Mouse (Mus musculus): ENCODE measurements around the gene Pgrmc1. TPM values are rescaled to one million over a fixed set of nuclear protein-coding genes. Genes with fewer than 3 reads are reported as not detected.
A peak's percentile ranks its signal among the peaks of the same experiment; 100 is the strongest.
"Not testable (repeated sequence)": the region's sequence is repeated elsewhere in the genome, so short reads cannot be mapped to it uniquely, and the experiment has no call there.

The Pgrmc1 gene
- polyA plus RNA-seq, 1 experiment from 2014 or later = 337 TPM

DNA sequence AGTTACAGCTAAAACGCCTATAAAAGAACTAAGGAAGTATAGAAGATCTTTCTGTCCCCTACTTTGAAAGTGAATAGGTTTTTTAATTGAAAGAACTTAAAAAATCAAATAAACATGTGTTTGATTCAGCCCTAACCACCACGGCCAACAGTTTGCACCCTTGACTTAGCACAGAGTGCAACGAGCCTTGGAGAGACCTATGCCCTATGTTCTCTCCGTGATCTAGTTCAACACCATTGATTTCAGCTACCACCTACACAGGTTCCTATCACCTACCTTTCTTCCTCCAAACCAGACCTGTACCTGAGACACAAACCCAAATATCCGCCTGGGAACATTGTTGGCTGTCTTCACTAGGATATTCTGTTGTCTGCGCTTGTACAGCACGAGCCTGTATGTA is 7.7 kb upstream of the Pgrmc1 start:
- Histone ChIP-seq H3K4me1 (peaks cover 9% of the 10 kb centered on the region), H3K4me3 (no peak overlapping the region), H3K27ac (replicated peaks) (no peak overlapping the region), H3K36me3 (replicated peaks) (no peaks in the 10 kb centered on the region), H3K27me3 (replicated peaks; ENCODE audit: low read depth, poor library complexity, severe bottlenecking) (no peaks in the 10 kb centered on the region), H3K9me3 (no peaks in the 10 kb centered on the region)
- 85% methylated on average over 7 of the region's 7 CpGs for WGBS
- no peak for DNase-seq (ENCODE audit: low spot score)

DNA sequence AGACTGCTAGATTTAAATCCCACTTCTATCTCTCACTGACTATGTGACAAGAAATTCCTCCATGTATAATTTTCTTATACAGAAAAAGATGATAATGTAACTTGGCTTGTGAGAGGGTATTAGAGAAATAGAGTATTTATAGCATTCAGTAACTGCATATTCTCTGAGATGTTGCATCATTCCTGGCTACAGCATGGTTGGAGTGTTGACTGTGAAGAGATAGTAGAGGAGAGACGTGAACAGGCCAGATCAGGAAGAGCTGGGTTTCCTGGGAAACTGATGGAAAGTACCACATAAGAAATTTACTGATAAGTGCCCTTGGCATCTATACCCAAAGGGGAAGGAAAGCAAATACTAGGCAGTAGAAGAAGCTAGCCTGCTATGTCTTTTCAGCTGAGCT is 6.9 kb upstream of the Pgrmc1 start:
- DNase-seq (ENCODE audit: low spot score) = no peak
- Histone ChIP-seq H3K27me3 (replicated peaks; ENCODE audit: low read depth, poor library complexity, severe bottlenecking) (no peaks in the 10 kb centered on the region), H3K9me3 (no peaks in the 10 kb centered on the region), H3K4me1 (peaks cover 9% of the 10 kb centered on the region), H3K36me3 (replicated peaks) (no peaks in the 10 kb centered on the region), H3K27ac (replicated peaks) (no peak overlapping the region), H3K4me3 (no peak overlapping the region)
- WGBS = 87% methylated on average over 1 of the region's 1 CpGs

DNA sequence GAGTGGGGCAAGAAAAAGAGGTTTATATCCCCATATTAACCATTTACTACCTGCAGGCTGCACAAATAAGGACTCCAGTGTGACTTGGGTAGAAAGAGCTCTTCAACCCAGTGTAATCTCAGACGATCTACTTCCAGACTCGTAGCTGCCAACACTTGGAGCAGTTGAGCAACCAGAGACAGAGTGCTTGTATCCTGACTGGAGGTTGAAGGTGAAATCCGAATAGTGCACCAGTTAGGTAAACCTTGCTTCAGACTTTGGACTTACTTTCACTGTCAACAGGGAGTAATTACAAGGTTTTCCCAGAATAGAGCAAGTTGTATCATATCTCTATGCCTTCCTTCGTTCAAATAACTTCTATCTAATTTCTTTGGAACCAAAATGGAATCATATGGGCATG is 6.5 kb upstream of the Pgrmc1 start:
- H3K27me3 ChIP-seq (replicated peaks; ENCODE audit: low read depth, poor library complexity, severe bottlenecking) = no peaks in the 10 kb centered on the region
- H3K36me3 ChIP-seq (replicated peaks) = no peaks in the 10 kb centered on the region
- DNase-seq (ENCODE audit: low spot score) = no peak
- WGBS = 79% methylated on average over 4 of the region's 4 CpGs
- H3K4me1 ChIP-seq = peaks cover 9% of the 10 kb centered on the region
- H3K27ac ChIP-seq (replicated peaks) = no peak overlapping the region
- no peak overlapping the region for H3K4me3 ChIP-seq
- no peaks in the 10 kb centered on the region for H3K9me3 ChIP-seq

DNA sequence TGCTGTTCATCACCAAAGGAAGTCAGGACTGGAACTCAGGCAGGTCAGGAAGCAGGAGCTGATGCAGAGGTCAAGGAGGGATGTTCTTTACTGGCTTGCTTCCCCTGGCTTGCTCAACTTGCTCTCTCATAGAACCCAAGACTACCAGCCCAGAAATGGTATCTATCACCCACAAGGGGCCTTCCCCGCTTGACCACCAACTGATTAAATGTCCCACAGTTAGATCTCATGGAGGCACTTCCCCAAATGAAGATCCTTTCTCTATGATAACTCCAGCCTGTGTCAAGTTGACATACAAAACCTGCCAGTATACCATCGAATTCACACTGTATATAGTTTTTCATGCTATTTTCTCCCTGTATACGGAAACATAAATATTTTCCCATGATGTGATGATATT is 2.8 kb upstream of the Pgrmc1 start:
- DNase-seq (ENCODE audit: low spot score) = no peak
- no peaks in the 10 kb centered on the region for H3K27me3 ChIP-seq (replicated peaks; ENCODE audit: low read depth, poor library complexity, severe bottlenecking)
- WGBS = 88% methylated on average over 3 of the region's 3 CpGs
- H3K4me1 ChIP-seq = peaks cover 3% of the 10 kb centered on the region; the same call in 1 of the 2 replicates
- peaks cover 6% of the 10 kb centered on the region; the same call in 1 of the 2 replicates for H3K9me3 ChIP-seq
- peaks cover 3% of the 10 kb centered on the region; the same call in 1 of the 2 replicates for H3K36me3 ChIP-seq (replicated peaks)
- H3K4me3 ChIP-seq = no peak overlapping the region
- no peak overlapping the region for H3K27ac ChIP-seq (replicated peaks)

DNA sequence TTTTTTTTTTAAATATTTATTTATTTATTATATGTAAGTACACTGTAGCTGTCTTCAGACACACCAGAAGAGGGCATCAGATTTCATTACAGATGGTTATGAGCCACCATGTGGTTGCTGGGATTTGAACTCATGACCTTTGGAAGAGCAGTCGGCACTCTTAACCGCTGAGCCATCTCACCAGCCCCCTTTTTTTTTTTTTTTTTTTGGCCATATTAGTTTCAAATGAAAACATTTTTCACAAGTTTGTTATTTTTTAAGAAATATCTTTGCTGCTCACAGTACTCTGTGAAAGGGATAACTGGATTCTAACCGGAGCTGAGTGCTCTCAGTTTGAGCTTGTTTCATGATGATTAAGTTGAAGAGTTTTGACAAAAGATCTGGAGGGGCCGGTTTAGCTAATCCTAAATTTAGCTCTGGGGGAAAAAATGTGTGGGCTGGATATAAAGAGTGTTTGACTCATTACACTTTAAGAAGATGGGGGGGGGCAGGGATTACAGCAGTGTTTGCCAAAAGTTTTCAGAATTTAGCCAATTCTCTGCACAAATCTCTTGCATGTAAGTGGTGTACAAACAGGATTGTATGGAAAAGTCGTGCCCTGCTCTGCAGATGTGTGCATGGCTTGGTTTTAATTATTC is 1.4 kb upstream of the Pgrmc1 start:
- not testable (repeated sequence) for H3K36me3 ChIP-seq (replicated peaks); H3K4me1 ChIP-seq; H3K27ac ChIP-seq (replicated peaks); H3K9me3 ChIP-seq; DNase-seq (ENCODE audit: low spot score); H3K27me3 ChIP-seq (replicated peaks; ENCODE audit: low read depth, poor library complexity, severe bottlenecking); H3K4me3 ChIP-seq
- WGBS = 64% methylated on average over 5 of the region's 5 CpGs

DNA sequence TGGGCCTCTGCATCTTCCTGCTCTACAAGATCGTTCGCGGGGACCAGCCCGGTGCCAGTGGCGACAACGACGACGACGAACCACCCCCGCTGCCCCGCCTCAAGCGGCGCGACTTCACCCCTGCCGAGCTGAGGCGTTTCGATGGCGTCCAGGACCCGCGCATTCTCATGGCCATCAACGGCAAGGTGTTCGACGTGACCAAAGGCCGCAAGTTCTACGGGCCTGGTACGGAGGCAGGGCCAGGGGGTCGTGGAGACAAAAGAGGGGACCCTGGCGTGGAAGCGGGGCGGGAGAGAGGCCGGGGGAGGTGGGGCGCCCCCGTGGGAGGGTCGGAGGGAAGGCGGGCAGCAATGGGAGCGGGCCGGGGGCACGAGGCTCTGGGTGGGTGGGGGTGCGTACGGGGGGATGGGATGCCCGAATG is 394 bp downstream of the Pgrmc1 start:
- H3K27me3 ChIP-seq (replicated peaks; ENCODE audit: low read depth, poor library complexity, severe bottlenecking) = no peaks in the 10 kb centered on the region
- H3K4me1 ChIP-seq = peaks cover 3% of the 10 kb centered on the region; the same call in 1 of the 2 replicates
- WGBS = 27% methylated on average over 41 of the region's 41 CpGs
- H3K4me3 ChIP-seq = peak overlapping the region; percentile 76
- H3K36me3 ChIP-seq (replicated peaks) = peaks cover 21% of the 10 kb centered on the region
- H3K9me3 ChIP-seq = peaks cover 6% of the 10 kb centered on the region; the same call in 1 of the 2 replicates
- no peak for DNase-seq (ENCODE audit: low spot score)
- H3K27ac ChIP-seq (replicated peaks) = peak overlapping the region; percentile 95

DNA sequence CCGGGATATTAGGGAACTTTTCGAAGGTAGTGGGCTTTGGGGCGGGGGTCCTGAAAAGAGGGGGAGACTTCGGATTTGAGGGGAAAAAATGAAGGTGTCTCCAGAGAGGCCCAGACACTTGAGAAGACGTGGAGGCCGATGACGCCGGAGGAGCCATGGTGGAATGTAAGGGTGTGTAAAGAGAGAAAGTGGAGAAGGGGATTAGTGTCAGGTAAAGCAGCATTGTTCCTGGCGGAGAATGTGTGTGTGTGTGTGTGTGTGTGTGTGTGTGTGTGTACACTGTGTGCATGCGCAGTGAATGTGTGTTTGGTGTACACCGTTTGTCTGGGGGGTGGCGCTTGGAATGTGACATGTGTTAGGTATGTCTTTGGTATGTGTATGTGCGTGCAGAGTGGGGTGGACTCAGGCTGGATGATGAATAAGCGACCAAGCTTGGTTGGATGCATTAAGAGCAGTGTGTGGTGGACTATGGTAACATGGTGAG is 897 bp downstream of the Pgrmc1 start:
- Histone ChIP-seq H3K9me3 (peaks cover 6% of the 10 kb centered on the region; the same call in 1 of the 2 replicates), H3K27me3 (replicated peaks; ENCODE audit: low read depth, poor library complexity, severe bottlenecking) (no peaks in the 10 kb centered on the region), H3K4me1 (peaks cover 3% of the 10 kb centered on the region; the same call in 1 of the 2 replicates), H3K4me3 (peak overlapping the region; percentile 76), H3K36me3 (replicated peaks) (peaks cover 26% of the 10 kb centered on the region), H3K27ac (replicated peaks) (peak overlapping the region; percentile 95)
- DNase-seq (ENCODE audit: low spot score) = peak; percentile 53
- WGBS = 21% methylated on average over 14 of the region's 14 CpGs

DNA sequence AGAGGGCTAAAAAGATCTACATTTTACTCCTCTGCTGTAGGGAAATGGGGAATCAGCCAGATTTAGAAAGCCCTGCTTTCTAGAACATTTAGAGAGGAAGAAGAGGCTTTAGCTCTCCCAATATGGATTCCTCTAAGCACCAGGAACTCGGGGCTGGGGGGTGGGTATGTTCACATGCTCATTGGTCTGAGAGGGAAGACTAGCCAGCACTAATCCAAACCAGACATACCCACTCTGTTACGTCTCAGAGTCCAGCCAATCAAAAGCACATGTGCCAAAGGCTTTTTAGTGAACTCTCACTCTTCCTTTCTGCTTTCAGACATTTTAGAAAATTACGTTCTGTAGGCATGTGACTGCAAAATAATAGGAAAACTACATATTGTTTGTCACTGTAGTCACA is 1.6 kb downstream of the Pgrmc1 start:
- H3K27ac ChIP-seq (replicated peaks) = peak overlapping the region; percentile 95
- peaks cover 34% of the 10 kb centered on the region for H3K36me3 ChIP-seq (replicated peaks)
- no peaks in the 10 kb centered on the region for H3K27me3 ChIP-seq (replicated peaks; ENCODE audit: low read depth, poor library complexity, severe bottlenecking)
- H3K4me3 ChIP-seq = peak overlapping the region; percentile 76
- peaks cover 3% of the 10 kb centered on the region; the same call in 1 of the 2 replicates for H3K4me1 ChIP-seq
- DNase-seq (ENCODE audit: low spot score) = peak; percentile 64
- 37% methylated on average over 3 of the region's 3 CpGs for WGBS
- peaks cover 6% of the 10 kb centered on the region; the same call in 1 of the 2 replicates for H3K9me3 ChIP-seq

DNA sequence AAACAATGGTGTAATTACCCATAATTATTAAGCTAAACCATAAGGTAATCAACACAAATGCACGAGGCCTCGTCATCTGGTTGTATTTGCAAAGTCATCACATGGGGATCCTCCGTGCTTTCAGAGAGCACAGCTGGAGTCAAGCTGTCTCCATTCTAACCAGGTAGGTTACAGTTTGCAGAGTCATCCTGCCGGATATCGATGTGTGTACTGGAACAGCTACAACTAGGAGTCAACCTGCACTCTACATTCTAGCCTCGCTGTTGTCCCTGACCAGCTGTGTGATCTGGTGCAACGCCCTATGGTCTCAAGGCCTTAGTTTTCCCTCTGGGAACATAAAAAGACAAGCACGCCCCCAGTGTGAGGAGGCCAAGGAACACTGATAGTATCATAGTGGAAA is 2.1 kb downstream of the Pgrmc1 start:
- no peak for DNase-seq (ENCODE audit: low spot score)
- Histone ChIP-seq H3K27ac (replicated peaks) (no peak overlapping the region), H3K9me3 (peaks cover 6% of the 10 kb centered on the region; the same call in 1 of the 2 replicates), H3K4me1 (peaks cover 3% of the 10 kb centered on the region; the same call in 1 of the 2 replicates), H3K36me3 (replicated peaks) (peaks cover 38% of the 10 kb centered on the region), H3K27me3 (replicated peaks; ENCODE audit: low read depth, poor library complexity, severe bottlenecking) (no peaks in the 10 kb centered on the region), H3K4me3 (peak overlapping the region; percentile 76)
- WGBS = 70% methylated on average over 8 of the region's 8 CpGs

DNA sequence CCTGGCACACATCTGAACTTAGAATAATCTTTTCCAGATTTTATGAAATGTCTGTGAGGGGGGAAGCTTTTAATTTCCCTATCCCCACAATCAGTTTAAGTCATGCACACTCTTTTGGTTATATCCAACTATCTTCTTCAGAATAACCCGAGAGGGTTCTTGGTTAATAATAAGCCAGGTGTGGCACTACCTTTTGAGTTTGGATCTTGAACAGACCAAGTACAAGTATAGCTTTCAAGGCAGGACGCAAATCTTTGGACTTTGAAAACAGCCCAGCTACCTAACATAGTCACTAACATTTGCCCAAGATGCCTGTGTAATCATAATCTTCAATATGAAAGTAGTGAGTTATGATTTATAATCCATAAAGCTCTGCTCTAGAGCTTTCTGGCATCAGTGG is 4.9 kb downstream of the Pgrmc1 start:
- H3K36me3 ChIP-seq (replicated peaks) = peaks cover 59% of the 10 kb centered on the region
- 88% methylated on average over 2 of the region's 2 CpGs for WGBS

DNA sequence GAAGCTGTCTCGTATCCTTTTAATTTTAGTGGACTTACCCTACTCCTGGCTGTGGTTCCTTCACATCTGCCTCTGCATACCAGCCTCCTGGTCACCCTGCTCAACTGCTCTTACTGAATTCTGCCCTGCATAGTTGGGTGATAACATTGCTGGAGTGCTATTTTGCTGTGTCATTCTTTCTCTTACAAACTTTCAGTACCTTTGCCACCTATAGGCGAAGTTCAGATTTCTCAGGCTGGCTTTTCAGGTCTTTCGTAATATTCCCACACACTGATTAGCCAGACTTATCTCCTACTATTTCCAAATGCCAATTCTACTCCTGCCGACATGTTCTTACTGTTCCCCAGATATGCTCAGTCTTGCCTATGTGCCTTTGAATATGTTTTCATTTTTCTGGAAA is 6.0 kb downstream of the Pgrmc1 start:
- H3K9me3 ChIP-seq = no peaks in the 10 kb centered on the region
- no peak overlapping the region for H3K27ac ChIP-seq (replicated peaks)
- 94% methylated on average over 4 of the region's 4 CpGs for WGBS
- H3K4me1 ChIP-seq = peaks cover 3% of the 10 kb centered on the region; the same call in 1 of the 2 replicates
- H3K4me3 ChIP-seq = no peak overlapping the region
- DNase-seq (ENCODE audit: low spot score) = no peak
- no peaks in the 10 kb centered on the region for H3K27me3 ChIP-seq (replicated peaks; ENCODE audit: low read depth, poor library complexity, severe bottlenecking)
- H3K36me3 ChIP-seq (replicated peaks) = peaks cover 59% of the 10 kb centered on the region

More for the DNA sequence above, 4.9 kb downstream of the Pgrmc1 start:
- Histone ChIP-seq H3K27me3 (replicated peaks; ENCODE audit: low read depth, poor library complexity, severe bottlenecking) (no peaks in the 10 kb centered on the region), H3K4me1 (peaks cover 3% of the 10 kb centered on the region; the same call in 1 of the 2 replicates), H3K4me3 (no peak overlapping the region), H3K27ac (replicated peaks) (no peak overlapping the region), H3K9me3 (peaks cover 6% of the 10 kb centered on the region; the same call in 1 of the 2 replicates)
- DNase-seq (ENCODE audit: low spot score) = no peak

DNA sequence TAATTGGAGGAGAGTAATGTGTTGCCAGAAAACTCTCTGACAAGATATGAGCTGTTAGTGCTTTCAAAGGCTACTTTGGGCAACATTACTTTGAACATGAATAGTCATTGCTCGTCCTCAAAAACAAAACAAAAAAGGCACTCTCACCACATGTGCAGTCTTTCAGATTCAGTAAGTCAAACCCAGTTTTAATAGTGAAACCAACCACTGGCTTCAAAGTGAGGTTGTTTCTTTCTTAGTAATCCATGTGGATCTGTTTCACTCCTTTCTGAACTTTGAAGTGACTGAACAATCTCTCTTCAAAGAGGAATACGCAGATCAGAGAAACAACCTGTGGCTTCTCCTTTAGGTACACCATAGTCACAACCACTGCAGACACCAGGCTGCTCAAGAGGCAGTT is 11.1 kb downstream of the Pgrmc1 start:
- Histone ChIP-seq H3K4me3 (no peak overlapping the region), H3K27me3 (replicated peaks; ENCODE audit: low read depth, poor library complexity, severe bottlenecking) (no peaks in the 10 kb centered on the region), H3K4me1 (no peaks in the 10 kb centered on the region), H3K9me3 (no peaks in the 10 kb centered on the region), H3K27ac (replicated peaks) (no peak overlapping the region), H3K36me3 (replicated peaks) (peaks cover 41% of the 10 kb centered on the region)
- WGBS = 90% methylated on average over 2 of the region's 2 CpGs
- DNase-seq (ENCODE audit: low spot score) = no peak

DNA sequence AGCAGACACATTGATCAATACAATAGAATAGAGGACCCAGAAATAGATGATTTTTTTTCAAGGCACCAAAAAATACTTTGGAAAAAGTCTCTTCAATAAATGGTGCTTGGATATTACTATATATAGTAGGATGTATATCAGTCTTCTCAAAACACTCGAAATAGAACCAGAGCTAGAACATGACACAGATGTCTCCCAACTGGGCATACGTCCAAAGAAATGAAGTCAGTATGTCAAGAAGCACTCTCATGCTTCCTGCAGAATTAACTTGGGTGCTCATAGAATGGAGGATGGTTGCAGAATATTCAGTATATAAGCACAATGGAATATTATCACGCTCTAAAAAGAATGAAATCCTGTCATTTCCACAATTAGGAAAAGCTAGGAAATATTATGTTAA is 30.1 kb downstream of the Pgrmc1 start:
- no peak overlapping the region for H3K4me3 ChIP-seq

More for the DNA sequence above, 30.1 kb downstream of the Pgrmc1 start:
- Histone ChIP-seq H3K4me1 (no peaks in the 10 kb centered on the region), H3K36me3 (replicated peaks) (no peaks in the 10 kb centered on the region), H3K27me3 (replicated peaks; ENCODE audit: low read depth, poor library complexity, severe bottlenecking) (no peaks in the 10 kb centered on the region), H3K27ac (replicated peaks) (no peak overlapping the region), H3K9me3 (no peaks in the 10 kb centered on the region)
- WGBS = 80% methylated on average over 3 of the region's 3 CpGs
- DNase-seq (ENCODE audit: low spot score) = no peak
